Mouse (Mus musculus): ENCODE data around the gene Rabep1.
"Not testable (repeated sequence)": the region's sequence is repeated elsewhere in the genome, so short reads cannot be mapped to it uniquely, and the experiment has no call there.

The Rabep1 gene

GRCm38 (mm10) chr11:70833408-70833807 lies 11.2 kb upstream of the Rabep1 start:
- no peak for DNase-seq

- no peak for DNase-seq
Observed at GRCm38 (mm10) chr11:70833831-70834230, 10.7 kb upstream of the Rabep1 start.

- DNase-seq, result no peak
Observed at GRCm38 (mm10) chr11:70835381-70835831, 9.2 kb upstream of the Rabep1 start.

DNA sequence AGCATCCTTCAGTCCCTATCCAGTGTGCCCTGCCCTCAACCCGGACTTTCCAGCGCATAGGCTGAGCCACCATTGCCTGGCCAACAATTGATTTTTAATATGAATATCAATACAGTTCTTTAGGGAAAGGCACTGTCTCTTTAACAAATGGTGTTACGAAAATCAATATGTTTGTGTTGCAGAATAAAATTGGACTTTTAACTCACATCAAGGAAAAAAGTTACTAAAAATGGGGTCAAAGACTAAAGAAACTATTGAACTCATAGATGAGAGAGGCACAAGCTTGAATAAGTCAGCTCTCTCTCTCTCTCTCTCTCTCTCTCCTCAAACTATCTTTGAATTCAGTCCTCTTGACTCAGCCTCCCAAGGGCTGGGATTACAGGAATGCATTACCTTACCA lies 7.5 kb upstream of the Rabep1 start:
- DNase-seq, result no peak

DNA sequence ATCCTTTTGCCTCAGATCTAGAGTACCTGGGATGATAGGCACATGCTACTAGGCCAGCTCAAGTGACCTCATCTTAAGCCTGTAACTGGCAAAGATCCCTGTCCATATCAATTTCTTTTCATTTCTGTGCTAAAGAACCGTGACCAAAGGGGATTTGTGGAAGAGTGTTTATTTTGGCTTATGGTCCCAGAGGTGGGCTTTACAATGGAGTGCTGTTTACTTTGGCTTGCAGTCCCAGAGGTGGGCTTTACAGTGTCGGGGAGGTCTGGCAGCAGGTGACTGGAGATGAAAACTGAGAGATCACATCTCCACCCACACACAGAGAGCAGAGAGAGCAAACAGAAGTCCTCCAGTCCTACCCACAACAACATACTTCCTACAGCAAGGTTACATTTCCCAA lies 6.0 kb upstream of the Rabep1 start:
- DNase-seq, result no peak

DNA sequence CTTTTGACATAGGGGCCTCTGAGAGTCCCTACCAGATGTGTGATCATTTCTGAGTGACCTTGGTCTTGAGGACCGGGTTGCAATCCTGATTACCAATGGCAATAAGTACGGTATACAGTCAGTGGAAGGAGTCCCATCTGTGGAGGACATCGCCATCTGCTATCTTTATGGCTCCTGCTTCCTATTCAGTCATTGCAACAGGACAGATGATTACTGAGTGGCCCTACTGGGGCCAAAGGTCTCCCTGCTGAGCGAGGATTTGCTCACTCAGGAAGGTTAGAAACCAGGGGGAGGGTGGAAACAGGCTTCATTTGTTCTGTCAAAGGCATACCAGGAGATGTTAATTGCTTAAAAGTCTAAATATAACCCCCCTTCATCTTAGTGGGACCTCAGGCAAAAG lies 1.6 kb upstream of the Rabep1 start:
- DNase-seq, result no peak

- peak; percentile 21 for DNase-seq
Observed at GRCm38 (mm10) chr11:70843701-70844551, 652 bp upstream of the Rabep1 start.

DNA sequence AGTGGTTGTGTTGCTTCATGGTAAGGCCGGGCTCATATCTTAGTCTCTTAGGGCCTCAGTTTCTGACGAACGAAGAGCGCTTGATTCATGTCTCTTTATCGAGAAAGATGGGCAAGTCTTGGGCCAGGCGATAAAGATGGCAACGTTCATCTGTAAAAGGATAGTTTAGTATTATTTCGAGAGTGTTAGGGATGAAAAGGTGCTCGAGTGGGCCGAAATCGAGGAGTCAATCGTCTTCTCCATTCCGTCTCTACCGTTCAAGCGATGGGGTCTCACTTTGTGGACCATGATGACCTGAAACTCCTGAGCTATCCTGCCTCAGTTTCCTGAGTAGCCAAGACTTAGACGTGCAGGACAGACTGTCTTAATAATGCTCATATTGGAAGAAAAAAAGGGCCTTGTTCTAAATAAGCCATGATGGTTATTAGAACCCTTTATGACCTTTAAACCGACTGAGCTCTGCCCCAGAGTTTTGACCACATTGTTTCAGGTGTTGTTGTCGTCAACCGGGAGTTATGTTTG lies 940 bp downstream of the Rabep1 start:
- DNase-seq, result no peak

GRCm38 (mm10) chr11:70846029-70846428 lies 1.5 kb downstream of the Rabep1 start:
- DNase-seq, result no peak

GRCm38 (mm10) chr11:70860371-70860770 lies 15.8 kb downstream of the Rabep1 start:
- DNase-seq, result no peak

- not testable (repeated sequence) for DNase-seq
Observed at GRCm38 (mm10) chr11:70863204-70863603, 18.6 kb downstream of the Rabep1 start.

- no peak for DNase-seq
Observed at GRCm38 (mm10) chr11:70865223-70865622, 20.6 kb downstream of the Rabep1 start.

- no peak for DNase-seq
Observed at GRCm38 (mm10) chr11:70869263-70869662, 24.7 kb downstream of the Rabep1 start.

- no peak for DNase-seq
Observed at GRCm38 (mm10) chr11:70869811-70870210, 25.2 kb downstream of the Rabep1 start.

DNA sequence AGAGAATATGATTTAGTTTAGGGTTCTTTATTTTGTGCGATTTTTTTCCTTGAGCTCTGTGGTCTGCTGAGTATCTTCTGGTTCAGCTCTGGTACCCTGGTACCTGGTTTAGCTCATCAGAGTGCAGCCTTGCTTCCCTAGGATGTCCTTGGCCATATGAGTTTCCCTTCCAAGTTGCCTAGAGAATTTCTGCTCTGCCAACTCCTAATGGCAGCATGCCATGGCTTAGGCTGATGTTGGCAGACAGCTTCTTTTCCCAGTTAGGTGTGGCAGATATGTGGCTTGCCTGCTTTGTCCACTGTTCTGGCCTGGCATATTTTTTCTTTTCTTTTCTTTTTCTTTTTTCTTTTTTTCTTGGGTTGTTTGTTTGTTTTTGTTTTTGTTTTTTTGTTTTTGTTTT lies 25.8 kb downstream of the Rabep1 start:
- DNase-seq, result peak; percentile 67

DNA sequence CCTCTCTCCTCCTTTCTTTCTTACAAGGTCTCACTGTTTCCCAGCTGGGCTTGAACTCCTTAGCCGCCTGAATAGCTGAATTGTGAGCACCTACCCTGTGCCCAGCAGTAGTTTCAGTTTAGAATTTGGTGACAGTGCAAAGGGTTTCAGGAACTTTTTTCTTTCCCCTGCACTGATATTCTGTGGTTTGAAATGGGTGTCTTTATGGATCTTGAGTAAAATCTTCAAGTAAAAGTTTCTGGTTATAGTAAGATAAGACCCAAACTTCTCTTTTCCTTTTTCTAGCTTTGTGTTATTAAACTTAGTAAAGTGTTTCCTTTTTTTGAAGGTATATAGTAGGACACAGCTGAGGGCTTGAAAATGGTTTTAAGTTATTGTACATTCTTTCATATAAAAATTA lies 26.5 kb downstream of the Rabep1 start:
- no peak for DNase-seq

DNA sequence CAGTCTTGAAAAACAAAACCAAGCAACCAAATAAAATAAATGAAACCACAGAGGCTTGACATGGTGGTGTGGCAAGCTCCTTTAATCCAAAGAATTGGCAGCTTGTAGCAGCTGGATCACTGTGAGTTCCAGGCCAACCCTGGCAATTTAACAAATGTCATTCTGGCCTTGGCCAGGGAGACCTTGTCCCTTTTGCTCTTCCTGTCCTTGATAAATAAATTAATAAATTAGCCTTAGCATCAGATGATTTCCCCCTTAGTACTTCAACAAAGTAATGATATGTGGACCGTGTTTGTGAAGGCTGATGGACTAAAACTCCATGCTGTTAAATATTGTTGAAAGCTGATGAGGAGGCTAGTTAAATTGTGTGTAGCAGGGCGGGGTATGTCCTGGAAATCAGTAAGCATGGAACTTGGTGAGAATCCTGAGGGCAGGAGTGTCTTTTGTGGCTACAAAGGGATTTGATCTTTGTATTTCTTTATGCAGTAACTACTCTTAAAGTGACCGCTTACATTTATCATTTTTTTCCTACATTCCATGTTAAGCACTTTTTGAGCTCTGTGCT lies 27.3 kb downstream of the Rabep1 start:
- no peak for DNase-seq

GRCm38 (mm10) chr11:70873846-70874613 lies 29.5 kb downstream of the Rabep1 start:
- no peak for DNase-seq

DNA sequence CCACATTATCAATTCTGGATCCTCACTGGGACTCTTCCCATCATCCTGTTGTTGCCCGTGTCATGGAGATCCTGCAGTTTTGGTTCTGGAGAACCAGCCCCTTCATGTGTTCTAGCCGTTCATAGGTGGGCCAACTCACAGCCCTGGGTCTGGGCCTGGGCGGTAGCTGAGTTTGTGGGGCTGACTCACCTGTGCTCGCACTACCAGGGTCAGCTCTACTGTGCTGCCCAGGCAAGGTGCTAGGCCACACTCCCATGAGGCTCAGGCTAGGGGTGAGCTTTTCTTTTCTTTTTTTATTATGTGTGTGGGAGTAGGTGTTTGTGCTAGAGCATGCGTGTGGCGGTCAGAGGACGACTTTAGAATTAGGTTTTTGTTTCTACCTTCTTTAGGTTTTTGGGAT lies 33.1 kb downstream of the Rabep1 start:
- DNase-seq, result no peak

DNA sequence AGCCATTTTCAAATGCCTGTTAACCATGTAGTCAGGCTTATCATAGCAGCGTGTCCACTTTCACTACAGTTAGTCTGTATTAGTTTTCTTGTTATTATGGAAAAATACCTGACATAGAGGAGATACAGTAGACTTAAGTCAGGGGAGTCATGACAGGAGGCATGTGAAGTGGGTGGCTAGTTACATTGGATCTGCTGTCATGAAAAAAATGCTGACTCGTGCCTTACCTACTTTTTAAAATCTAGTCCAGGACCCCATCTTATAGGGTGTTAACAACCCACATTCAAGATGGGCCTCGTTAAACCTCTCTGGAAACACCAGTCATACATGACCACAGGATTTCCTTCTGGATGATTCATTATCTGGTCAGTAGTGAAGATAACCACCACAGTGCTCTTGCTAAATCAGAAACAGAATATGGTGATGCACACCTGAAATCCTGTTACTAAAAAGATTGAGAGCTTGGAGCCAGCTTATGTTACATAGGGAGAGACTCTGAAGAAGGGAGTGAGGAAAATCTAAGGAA lies 38.4 kb downstream of the Rabep1 start:
- DNase-seq, result no peak

DNA sequence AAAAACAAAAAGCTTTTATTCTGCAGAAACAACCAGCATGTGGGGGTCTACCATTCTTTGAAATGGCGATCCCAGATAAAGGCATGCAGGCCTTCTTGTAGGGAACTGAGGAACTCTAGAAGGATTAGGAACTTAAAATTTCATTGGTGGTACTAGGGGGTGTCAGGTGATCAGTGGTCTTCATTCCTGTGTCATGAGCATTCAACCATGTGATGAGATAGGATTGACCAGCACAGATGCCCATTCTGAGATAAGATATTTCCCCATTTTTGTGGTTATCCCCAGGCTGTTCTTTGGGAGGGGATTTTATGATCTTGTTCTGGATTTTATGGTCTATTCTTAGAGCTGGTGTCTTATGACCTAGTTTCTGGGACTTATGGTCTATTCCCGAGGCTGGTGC lies 46.1 kb downstream of the Rabep1 start:
- DNase-seq, result no peak

DNA sequence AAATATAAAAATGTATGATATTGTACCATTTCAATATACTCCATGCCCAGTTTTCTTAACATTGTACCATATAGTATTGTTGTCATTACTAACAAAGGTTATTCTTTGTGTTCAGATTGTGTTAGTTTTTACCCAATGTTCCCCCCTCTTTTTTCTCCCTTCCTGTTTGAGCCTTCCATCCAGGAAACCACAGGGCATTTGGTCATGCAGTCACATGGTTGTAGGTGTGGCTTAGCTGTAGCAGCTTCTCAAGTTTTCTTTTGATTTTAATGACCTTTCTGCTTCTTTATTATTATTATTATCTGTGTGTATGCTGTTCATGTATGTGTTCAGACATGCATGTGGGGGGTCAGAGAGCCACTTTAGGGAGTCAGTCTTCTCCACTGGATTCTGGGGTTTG lies 47.0 kb downstream of the Rabep1 start:
- no peak for DNase-seq

GRCm38 (mm10) chr11:70897680-70898079 lies 53.1 kb downstream of the Rabep1 start:
- no peak for DNase-seq

Measured in cerebellum, adult 8-10 months (tissue).